Mouse (Mus musculus) limb, embryonic 15.5 days (tissue): ENCODE results near the gene Gckr. TPM values are rescaled to one million over a fixed set of nuclear protein-coding genes. Genes with fewer than 3 reads are reported as not detected.
"Not testable (repeated sequence)": the region's sequence is repeated elsewhere in the genome, so short reads cannot be mapped to it uniquely, and the experiment has no call there.

Source experiments
- ATAC-seq: fragments of 200-750 bp; cut with Nextera tagmentation; 2 replicates; pipeline ENCODE4 v1.8.0; 2017; ENCODE audit warnings: low read depth, moderate TSS enrichment; ENCODE audit not compliant: insufficient number of reproducible peaks, low FRiP score, low TSS enrichment
- H3K27ac ChIP-seq: fragments of 300-500 bp; sonication (generic); 2 replicates; pipeline ENCODE4 v1.5.1; 2015; ENCODE audit warnings: moderate library complexity, mild to moderate bottlenecking, inconsistent platforms
- H3K27me3 ChIP-seq: fragments of 300-500 bp; sonication (generic); 2 replicates; pipeline ENCODE4 v1.6.1; 2015; ENCODE audit warnings: inconsistent platforms
- H3K36me3 ChIP-seq: fragments of 300-500 bp; sonication (generic); 2 replicates; pipeline ENCODE4 v1.6.1; 2015; ENCODE audit warnings: inconsistent platforms
- H3K4me1 ChIP-seq: fragments of 300-500 bp; sonication (generic); 2 replicates; pipeline ENCODE4 v1.6.1; 2015; ENCODE audit warnings: inconsistent platforms
- H3K4me2 ChIP-seq: fragments of 300-500 bp; sonication (generic); 2 replicates; pipeline ENCODE4 v1.6.1; 2015; ENCODE audit warnings: mild to moderate bottlenecking, inconsistent platforms
- H3K4me3 ChIP-seq: fragments of 300-500 bp; sonication (generic); 2 replicates; pipeline ENCODE4 v1.5.1; 2015; ENCODE audit warnings: mild to moderate bottlenecking, inconsistent platforms
- H3K9ac ChIP-seq: fragments of 300-500 bp; sonication (generic); 2 replicates; pipeline ENCODE4 v1.6.1; 2015; ENCODE audit warnings: inconsistent platforms
- H3K9me3 ChIP-seq: fragments of 300-500 bp; sonication (generic); 2 replicates; pipeline ENCODE4 v1.6.1; 2016; ENCODE audit warnings: inconsistent platforms
- WGBS: fragments of 180-500 bp; shearing (Covaris S2); methylation state at CpG from one replicate; pipeline ENCODE4 v1.1.7; 2015; 5-methylcytosine and 5-hydroxymethylcytosine counted together
- polyA plus RNA-seq: library from polyadenylated mRNA; unstranded; fragments of >200 nt; fragmentation: Nextera tagmentation; extraction: Ambion mirVana; gene quantifications from 2 replicates; pipeline ENCODE4 v1.2.1, GENCODE M21; 2015

The Gckr gene
- polyA plus RNA-seq, 1 experiment from 2014 or later = not detected

- no peak for ATAC-seq
- no peaks in the 10 kb centered on the region for H3K9me3 ChIP-seq
- WGBS = 48% methylated on average over 2 of the region's 2 CpGs
Observed at GRCm38 (mm10) chr5:31298486-31298885, 1.2 kb downstream of the Gckr start.

GRCm38 (mm10) chr5:31301866-31302265 lies 4.6 kb downstream of the Gckr start:
- no peak for ATAC-seq
- Histone ChIP-seq H3K4me1 (no peaks in the 10 kb centered on the region), H3K4me3 (no peak overlapping the region), H3K4me2 (no peak overlapping the region), H3K27ac (no peak overlapping the region), H3K9me3 (no peaks in the 10 kb centered on the region), H3K9ac (no peak overlapping the region), H3K27me3 (no peaks in the 10 kb centered on the region; the same call in 1 of the 2 replicates), H3K36me3 (no peaks in the 10 kb centered on the region)
- 74% methylated on average over 8 of the region's 8 CpGs for WGBS

More at GRCm38 (mm10) chr5:31298486-31298885, 1.2 kb downstream of the Gckr start:
- H3K36me3 ChIP-seq = peaks cover 7% of the 10 kb centered on the region; the same call in 1 of the 2 replicates
- H3K4me3 ChIP-seq = no peak overlapping the region
- H3K4me2 ChIP-seq = no peak overlapping the region
- H3K27ac ChIP-seq = no peak overlapping the region
- no peaks in the 10 kb centered on the region; the same call in 1 of the 2 replicates for H3K27me3 ChIP-seq
- H3K9ac ChIP-seq = no peak overlapping the region
- peaks cover 20% of the 10 kb centered on the region for H3K4me1 ChIP-seq

GRCm38 (mm10) chr5:31303093-31303492 lies 5.8 kb downstream of the Gckr start:
- Histone ChIP-seq H3K27me3 (no peaks in the 10 kb centered on the region; the same call in 1 of the 2 replicates), H3K27ac (no peak overlapping the region)
- 88% methylated on average over 6 of the region's 6 CpGs for WGBS

GRCm38 (mm10) chr5:31312806-31313205 lies 15.6 kb downstream of the Gckr start:
- Histone ChIP-seq H3K27me3 (no peaks in the 10 kb centered on the region), H3K27ac (no peak overlapping the region), H3K9me3 (no peaks in the 10 kb centered on the region), H3K36me3 (no peaks in the 10 kb centered on the region), H3K9ac (no peak overlapping the region), H3K4me3 (no peak overlapping the region), H3K4me2 (no peak overlapping the region), H3K4me1 (no peaks in the 10 kb centered on the region)
- 85% methylated on average over 8 of the region's 8 CpGs for WGBS
- no peak for ATAC-seq

More at GRCm38 (mm10) chr5:31303093-31303492, 5.8 kb downstream of the Gckr start:
- no peaks in the 10 kb centered on the region for H3K36me3 ChIP-seq
- no peaks in the 10 kb centered on the region for H3K4me1 ChIP-seq
- H3K9ac ChIP-seq = no peak overlapping the region
- no peaks in the 10 kb centered on the region for H3K9me3 ChIP-seq
- no peak for ATAC-seq
- H3K4me2 ChIP-seq = no peak overlapping the region
- no peak overlapping the region for H3K4me3 ChIP-seq

- Histone ChIP-seq H3K9me3 (no peaks in the 10 kb centered on the region), H3K4me3 (no peak overlapping the region), H3K27ac (no peak overlapping the region), H3K36me3 (no peaks in the 10 kb centered on the region), H3K27me3 (no peaks in the 10 kb centered on the region), H3K9ac (no peak overlapping the region), H3K4me2 (no peak overlapping the region), H3K4me1 (no peaks in the 10 kb centered on the region)
- ATAC-seq = no peak
- WGBS = 84% methylated on average over 3 of the region's 3 CpGs
Observed at GRCm38 (mm10) chr5:31322776-31323175, 25.5 kb downstream of the Gckr start.

- no peaks in the 10 kb centered on the region for H3K4me1 ChIP-seq
- no peaks in the 10 kb centered on the region for H3K27me3 ChIP-seq
- H3K9me3 ChIP-seq = no peaks in the 10 kb centered on the region
- no peak overlapping the region for H3K27ac ChIP-seq
- no peak overlapping the region for H3K9ac ChIP-seq
- WGBS = 45% methylated on average over 3 of the region's 3 CpGs
- no peaks in the 10 kb centered on the region for H3K36me3 ChIP-seq
- H3K4me3 ChIP-seq = no peak overlapping the region
- H3K4me2 ChIP-seq = no peak overlapping the region
- no peak for ATAC-seq
Observed at GRCm38 (mm10) chr5:31324085-31324484, 26.8 kb downstream of the Gckr start.

GRCm38 (mm10) chr5:31326850-31327249 lies 29.6 kb downstream of the Gckr start:
- Histone ChIP-seq H3K4me2 (no peak overlapping the region), H3K27me3 (no peaks in the 10 kb centered on the region), H3K4me3 (no peak overlapping the region), H3K9me3 (no peaks in the 10 kb centered on the region), H3K4me1 (no peaks in the 10 kb centered on the region), H3K36me3 (no peaks in the 10 kb centered on the region), H3K9ac (no peak overlapping the region), H3K27ac (no peak overlapping the region)
- ATAC-seq = no peak
- 16% methylated on average over 5 of the region's 5 CpGs for WGBS

- no peaks in the 10 kb centered on the region for H3K4me1 ChIP-seq
- no peaks in the 10 kb centered on the region; the same call in 1 of the 2 replicates for H3K9me3 ChIP-seq
- ATAC-seq = no peak
- no peak overlapping the region for H3K4me2 ChIP-seq
- H3K27ac ChIP-seq = no peak overlapping the region
- no peaks in the 10 kb centered on the region for H3K27me3 ChIP-seq
- no peak overlapping the region for H3K4me3 ChIP-seq
- H3K36me3 ChIP-seq = no peaks in the 10 kb centered on the region
- 27% methylated on average over 7 of the region's 7 CpGs for WGBS
- no peak overlapping the region for H3K9ac ChIP-seq
Observed at GRCm38 (mm10) chr5:31328255-31328654, 31.0 kb downstream of the Gckr start.

- not testable (repeated sequence) for H3K4me2 ChIP-seq
Observed at GRCm38 (mm10) chr5:31357586-31357985, 60.3 kb downstream of the Gckr start.

GRCm38 (mm10) chr5:31360955-31361354 lies 63.7 kb downstream of the Gckr start:
- no peak for ATAC-seq
- WGBS = 77% methylated on average over 6 of the region's 6 CpGs

More at GRCm38 (mm10) chr5:31357586-31357985, 60.3 kb downstream of the Gckr start:
- H3K27ac ChIP-seq, H3K36me3 ChIP-seq, H3K4me1 ChIP-seq, ATAC-seq, H3K9ac ChIP-seq, H3K4me3 ChIP-seq, H3K27me3 ChIP-seq, H3K9me3 ChIP-seq: not testable (repeated sequence)
- WGBS = 79% methylated on average over 16 of the region's 16 CpGs

More at GRCm38 (mm10) chr5:31360955-31361354, 63.7 kb downstream of the Gckr start:
- H3K27ac ChIP-seq = no peak overlapping the region
- H3K4me3 ChIP-seq = no peak overlapping the region
- H3K4me2 ChIP-seq = no peak overlapping the region
- no peak overlapping the region for H3K9ac ChIP-seq
- no peaks in the 10 kb centered on the region for H3K4me1 ChIP-seq
- no peaks in the 10 kb centered on the region for H3K36me3 ChIP-seq
- no peaks in the 10 kb centered on the region for H3K27me3 ChIP-seq
- no peaks in the 10 kb centered on the region for H3K9me3 ChIP-seq

Other genes with a start within 250 kb of the Gckr start
- gene Atraid, start 249.1 kb upstream of the Gckr start, polyA plus RNA-seq = 179 and 184 TPM in 2 replicates
- 10.9 and 14.6 TPM in 2 replicates for gene Slc5a6, start 248.5 kb upstream of the Gckr start, polyA plus RNA-seq
- gene Cad, start 242.7 kb upstream of the Gckr start, polyA plus RNA-seq = 25.1 and 26.3 TPM in 2 replicates
- not detected in 2 replicates for gene Dnajc5g, start 191.2 kb upstream of the Gckr start, polyA plus RNA-seq
- 0.50 and 0.66 TPM in 2 replicates for gene Slc30a3, start 189.2 kb upstream of the Gckr start, polyA plus RNA-seq
- gene Trim54, start 180.7 kb upstream of the Gckr start, polyA plus RNA-seq = 7.6 and 21.7 TPM in 2 replicates
- not detected in 2 replicates for gene Ucn, start 158.6 kb upstream of the Gckr start, polyA plus RNA-seq
- gene Mpv17, start 143.2 kb upstream of the Gckr start, polyA plus RNA-seq = 64.0 and 70.5 TPM in 2 replicates
- 1.2 and 1.3 TPM in 2 replicates for gene Gm29609, start 117.5 kb upstream of the Gckr start, polyA plus RNA-seq
- 59.1 and 65.6 TPM in 2 replicates for gene Gtf3c2, start 117.3 kb upstream of the Gckr start, polyA plus RNA-seq
- 141 and 154 TPM in 2 replicates for gene Snx17, start 104.2 kb upstream of the Gckr start, polyA plus RNA-seq
- gene Eif2b4, start 104.0 kb upstream of the Gckr start, polyA plus RNA-seq = 64.2 and 69.0 TPM in 2 replicates
- 8.2 and 9.0 TPM in 2 replicates for gene Zfp513, start 95.1 kb upstream of the Gckr start, polyA plus RNA-seq
- 102 and 106 TPM in 2 replicates for gene Ppm1g, start 76.8 kb upstream of the Gckr start, polyA plus RNA-seq
- 167 and 183 TPM in 2 replicates for gene Nrbp1, start 56.6 kb upstream of the Gckr start, polyA plus RNA-seq
- 0.50 TPM in 1 of 2 replicates, not detected in the other for gene Gm9970, start 56.2 kb upstream of the Gckr start, polyA plus RNA-seq
- gene Krtcap3, start 45.8 kb upstream of the Gckr start, polyA plus RNA-seq = 9.6 and 12.8 TPM in 2 replicates
- 30.5 and 36.1 TPM in 2 replicates for gene Ift172, start 6.3 kb upstream of the Gckr start, polyA plus RNA-seq
- 63.2 and 76.9 TPM in 2 replicates for gene Fndc4, start 1.4 kb upstream of the Gckr start, polyA plus RNA-seq
- gene Zfp512, start 155.0 kb downstream of the Gckr start, polyA plus RNA-seq = 46.6 and 49.1 TPM in 2 replicates
- not detected in 2 replicates for gene 4930548H24Rik, start 188.3 kb downstream of the Gckr start, polyA plus RNA-seq
- 50.9 and 54.2 TPM in 2 replicates for gene Gpn1, start 197.3 kb downstream of the Gckr start, polyA plus RNA-seq
- gene Slc4a1ap, start 229.6 kb downstream of the Gckr start, polyA plus RNA-seq = 30.2 and 30.8 TPM in 2 replicates
- 21.8 and 23.3 TPM in 2 replicates for gene Supt7l, start 230.4 kb downstream of the Gckr start, polyA plus RNA-seq